ENCODE assay signal across 26 mouse cellular contexts in the genomic region with DNA sequence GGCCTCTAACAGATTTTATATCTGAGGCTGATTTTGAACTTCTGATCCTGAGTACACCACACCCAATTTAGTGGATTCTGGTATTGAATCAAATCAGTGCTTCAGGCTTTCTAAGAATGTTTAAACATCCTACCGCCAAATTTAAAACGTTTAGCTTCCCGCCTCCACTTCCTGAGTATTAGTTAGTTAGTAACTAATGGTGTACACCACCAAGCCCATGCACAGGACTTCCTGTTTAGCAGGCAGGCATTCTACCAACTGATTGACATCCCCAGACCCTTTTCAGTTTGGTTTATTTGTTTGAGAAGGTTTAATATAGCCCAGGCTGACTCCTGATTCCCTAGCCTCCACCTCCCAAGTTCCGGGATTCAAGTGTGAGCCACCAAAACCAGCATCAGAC. TPM values are rescaled to one million over a fixed set of nuclear protein-coding genes. Genes with fewer than 3 reads are reported as not detected.
DNase-seq lines count a peak whose midpoint lies in the region; ATAC-seq lines count a peak whose summit lies in the region.
"Had no signal": no experiment of that assay in that cellular context is flagged by ENCODE, and none has a peak within 500 bp of the region (broad histone marks: within the 10 kb centered on the region; RNA-seq: fewer than 3 reads in every experiment).

No protein-coding gene starts in this region.

- H3K27me3 ChIP-seq in hindbrain, embryonic 12.5 days: no peaks in the 10 kb centered on the region
- H3K27me3 ChIP-seq: embryonic facial prominence, embryonic 13.5 days; forebrain, embryonic 13.5 days; heart, embryonic 13.5 days; hindbrain, embryonic 15.5 days had no signal

- 82% methylated on average over 4 of the region's 4 CpGs for WGBS in hindbrain, embryonic 12.5 days

- no peaks in the 10 kb centered on the region for H3K9me3 ChIP-seq in hindbrain, embryonic 12.5 days (replicated peaks)
- H3K9me3 ChIP-seq: embryonic facial prominence, embryonic 10.5 days; embryonic facial prominence, embryonic 13.5 days; forebrain, embryonic 10.5 days; forebrain, embryonic 13.5 days; heart, embryonic 10.5 days; heart, embryonic 13.5 days; hindbrain, embryonic 15.5 days had no signal

- no peaks in the 10 kb centered on the region for H3K36me3 ChIP-seq in hindbrain, embryonic 12.5 days
- H3K36me3 ChIP-seq: embryonic facial prominence, embryonic 13.5 days; heart, embryonic 10.5 days; heart, embryonic 13.5 days; hindbrain, embryonic 15.5 days had no signal

- no peak overlapping the region for H3K4me2 ChIP-seq in hindbrain, embryonic 12.5 days (replicated peaks)
- H3K4me2 ChIP-seq: embryonic facial prominence, embryonic 13.5 days; forebrain, embryonic 13.5 days; heart, embryonic 13.5 days; hindbrain, embryonic 15.5 days had no signal

- peak; percentile 22 for DNase-seq in CD4-positive helper T cell, adult 2 months (ENCODE audit: low read depth, low spot score)
- DNase-seq in CD4-positive, CD25-positive, alpha-beta regulatory T cell, adult 2 months (ENCODE audit: low read depth, low spot score): peak; percentile 27
- peak; percentile 52 for DNase-seq in induced T-regulatory cell, adult 2 months (ENCODE audit: low read depth)
- DNase-seq in cerebellum, adult 11-12 months: no peak
- DNase-seq: adrenal gland, postnatal 10 days; adrenal gland, postnatal 36 days; cerebellum, adult 2 months; cerebellum, adult 9-11 months; cerebellum, postnatal 25 days; embryo, embryonic 11 days; gastrocnemius, postnatal 10 days; gastrocnemius, postnatal 36 days; heart, adult 2 months; heart, postnatal 14 days; heart, postnatal 4 days had no signal

- H3K27ac ChIP-seq in hindbrain, embryonic 12.5 days: no peak overlapping the region
- H3K27ac ChIP-seq: embryonic facial prominence, embryonic 10.5 days; embryonic facial prominence, embryonic 13.5 days; forebrain, embryonic 10.5 days; forebrain, embryonic 13.5 days; heart, adult 2 months; heart, embryonic 10.5 days; heart, embryonic 13.5 days; hindbrain, embryonic 15.5 days had no signal

- H3K9ac ChIP-seq in hindbrain, embryonic 12.5 days: no peak overlapping the region
- H3K9ac ChIP-seq: embryonic facial prominence, embryonic 13.5 days; forebrain, embryonic 13.5 days; heart, embryonic 13.5 days; hindbrain, embryonic 15.5 days had no signal

- H3K4me1 ChIP-seq in hindbrain, embryonic 12.5 days: peaks cover 15% of the 10 kb centered on the region

- H3K4me3 ChIP-seq in hindbrain, embryonic 12.5 days: no peak overlapping the region
- H3K4me3 ChIP-seq: embryonic facial prominence, embryonic 10.5 days; embryonic facial prominence, embryonic 13.5 days; forebrain, embryonic 10.5 days; forebrain, embryonic 13.5 days; heart, adult 2 months; heart, embryonic 10.5 days; heart, embryonic 13.5 days; hindbrain, embryonic 15.5 days had no signal

- ATAC-seq in hindbrain, embryonic 12.5 days (ENCODE audit: low FRiP score): no peak
- no peak for ATAC-seq in erythroblast, adult 5-6 weeks (replicated peaks; ENCODE audit: low FRiP score, poor library complexity, severe bottlenecking)
- ATAC-seq: forebrain, embryonic 13.5 days; forebrain, embryonic 16.5 days; intestine, embryonic 16.5 days had no signal

RNA-seq across cellular contexts. Expression of a gene that starts 6.0 kb away (rescaled TPM):
- polyA plus RNA-seq in hindbrain, embryonic 12.5 days (2016; fragmentation: Nextera tagmentation; extraction: Ambion mirVana): 39.7 and 39.9 TPM in 2 replicates
- 29.0 and 39.9 TPM in 2 replicates for total RNA-seq in erythroblast, adult 5-6 weeks (2015; ENCODE audit: low replicate concordance)
- 74.6 and 91.1 TPM in 2 replicates for total RNA-seq in erythroblast, adult 5-6 weeks (2017; ENCODE audit: low replicate concordance)
